Mouse (Mus musculus) erythroblast, embryonic 14.5 days (primary cell): ENCODE measurements around the gene Etv3. TPM values are rescaled to one million over a fixed set of nuclear protein-coding genes. Genes with fewer than 3 reads are reported as not detected.

ENCODE experiments used
- H3K27me3 ChIP-seq: 2 replicates; pipeline ENCODE4 v1.6.1; 2012; ENCODE audit warnings: inconsistent platforms; ENCODE audit not compliant: control insufficient read depth
- H3K36me3 ChIP-seq: 2 replicates; pipeline ENCODE4 v1.6.1; 2012; ENCODE audit warnings: mild to moderate bottlenecking, inconsistent platforms; ENCODE audit not compliant: control insufficient read depth
- H3K4me1 ChIP-seq: 2 replicates; pipeline ENCODE4 v1.6.1; 2012; ENCODE audit warnings: inconsistent platforms; ENCODE audit not compliant: control insufficient read depth
- H3K4me3 ChIP-seq: replicated peaks from 2 replicates; pipeline ENCODE3; 2012; ENCODE audit warnings: moderate library complexity, mild to moderate bottlenecking, inconsistent platforms
- H3K9me3 ChIP-seq: 2 replicates; pipeline ENCODE4 v1.6.1; 2012; ENCODE audit warnings: low read length, inconsistent platforms, mixed read lengths; ENCODE audit not compliant: control insufficient read depth
- GATA1 ChIP-seq: IDR thresholded peaks from 2 replicates; pipeline ENCODE4 v1.6.1; 2012; ENCODE audit warnings: low read length, inconsistent platforms, mixed read lengths
- TAL1 ChIP-seq: IDR thresholded peaks from 3 replicates; pipeline ENCODE4 v1.6.1; 2012; ENCODE audit warnings: low read length, inconsistent platforms, mixed read lengths
- polyA plus RNA-seq: library from polyadenylated mRNA; stranded (reverse); fragments of >175 nt; gene quantifications from 2 replicates; pipeline ENCODE4 v1.2.3, GENCODE M21; 2012

Gene Etv3
- polyA plus RNA-seq, 1 experiment: 0.13 TPM

DNA sequence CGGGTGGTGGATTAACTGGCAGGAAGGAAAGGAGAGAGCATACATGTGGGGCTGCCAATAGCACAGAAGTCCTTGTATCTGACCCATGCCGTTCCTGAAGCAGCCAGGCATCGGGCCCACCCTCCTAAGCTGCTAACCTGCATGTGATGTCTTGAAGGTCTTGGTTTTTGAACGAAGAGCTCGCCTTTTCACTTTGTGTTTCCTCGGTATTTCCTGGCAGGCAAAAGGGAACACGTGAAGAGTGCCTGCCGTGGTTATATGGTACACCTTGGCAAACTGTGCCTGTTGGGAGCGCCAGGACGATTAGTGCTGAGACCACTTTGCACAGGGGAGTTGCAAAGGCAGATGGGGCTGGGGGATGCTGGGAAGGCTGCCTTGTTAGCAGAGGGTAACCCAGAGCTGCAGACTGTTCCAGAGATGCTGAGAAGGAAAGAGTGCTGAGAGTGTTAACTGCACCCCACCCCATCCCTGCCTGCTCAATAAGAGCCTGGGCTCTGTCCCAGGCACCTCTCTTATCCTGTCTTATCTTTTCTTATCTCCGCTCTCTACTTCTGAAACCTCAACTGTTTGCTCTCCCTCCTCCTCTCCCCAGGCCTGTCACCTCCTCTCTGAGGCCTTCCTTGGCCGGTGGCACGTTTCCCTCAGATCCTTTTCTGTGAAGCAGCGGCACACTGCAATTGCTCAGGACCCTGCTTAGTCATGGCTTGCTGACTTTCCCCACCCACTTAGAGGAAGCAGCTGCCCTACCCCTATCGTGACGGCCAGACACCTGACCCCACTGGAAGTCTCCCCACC lies 13.0 kb upstream of the Etv3 start:
- Histone ChIP-seq H3K27me3 (no peaks in the 10 kb centered on the region), H3K36me3 (no peaks in the 10 kb centered on the region), H3K9me3 (no peaks in the 10 kb centered on the region), H3K4me1 (peaks cover 12% of the 10 kb centered on the region), H3K4me3 (no peak overlapping the region)
- TF ChIP-seq GATA1 (no peak), TAL1 (no peak)

DNA sequence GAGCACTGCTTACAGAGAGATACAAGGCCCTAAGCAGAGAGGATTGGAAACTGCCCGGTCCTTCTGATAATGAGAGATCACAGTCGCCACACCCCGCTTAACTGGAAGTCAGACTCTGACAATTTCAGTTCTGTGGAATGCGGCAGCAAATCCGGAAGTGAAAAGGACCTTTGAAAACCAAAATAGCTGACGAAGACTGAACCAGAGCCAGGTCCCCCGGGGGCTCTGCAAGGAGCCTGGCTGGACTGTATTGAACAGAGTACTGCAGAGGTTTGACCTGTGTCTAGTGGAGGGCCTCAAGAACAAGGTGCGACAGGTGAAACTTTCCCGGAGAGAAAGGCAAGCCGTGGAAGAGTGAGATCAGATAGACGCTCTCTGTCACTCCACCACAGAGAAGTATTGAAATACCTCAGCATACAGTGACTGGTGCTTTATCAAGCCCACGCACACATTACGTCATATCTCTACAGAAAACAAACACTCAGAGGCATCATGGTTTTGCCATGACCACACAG lies 9.6 kb upstream of the Etv3 start:
- Histone ChIP-seq H3K4me1 (peaks cover 12% of the 10 kb centered on the region), H3K36me3 (no peaks in the 10 kb centered on the region), H3K9me3 (no peaks in the 10 kb centered on the region), H3K27me3 (peaks cover 8% of the 10 kb centered on the region), H3K4me3 (no peak overlapping the region)
- TF ChIP-seq GATA1 (no peak), TAL1 (no peak)

DNA sequence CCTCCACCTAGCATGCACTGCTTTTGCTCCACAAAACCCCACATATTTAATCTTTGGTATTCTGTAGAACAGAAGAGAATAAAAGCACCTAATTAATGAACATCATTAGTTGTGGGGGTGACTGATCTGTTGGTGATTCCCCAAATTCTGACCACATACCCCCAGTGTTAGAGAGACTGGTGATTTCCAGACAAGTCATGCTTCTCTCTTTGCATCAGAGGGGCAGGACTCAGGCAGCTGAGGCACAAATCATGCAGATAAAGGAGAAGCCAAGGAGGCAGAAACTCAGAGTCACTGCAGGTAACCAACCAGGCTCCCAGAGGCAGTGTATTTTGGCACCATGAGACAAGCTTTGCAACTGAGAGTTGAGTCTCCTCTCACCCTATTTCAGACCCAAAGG lies 6.8 kb upstream of the Etv3 start:
- Histone ChIP-seq H3K9me3 (no peaks in the 10 kb centered on the region), H3K4me3 (no peak overlapping the region), H3K27me3 (peaks cover 12% of the 10 kb centered on the region), H3K36me3 (no peaks in the 10 kb centered on the region), H3K4me1 (peaks cover 5% of the 10 kb centered on the region)
- TF ChIP-seq GATA1 (no peak), TAL1 (no peak)

DNA sequence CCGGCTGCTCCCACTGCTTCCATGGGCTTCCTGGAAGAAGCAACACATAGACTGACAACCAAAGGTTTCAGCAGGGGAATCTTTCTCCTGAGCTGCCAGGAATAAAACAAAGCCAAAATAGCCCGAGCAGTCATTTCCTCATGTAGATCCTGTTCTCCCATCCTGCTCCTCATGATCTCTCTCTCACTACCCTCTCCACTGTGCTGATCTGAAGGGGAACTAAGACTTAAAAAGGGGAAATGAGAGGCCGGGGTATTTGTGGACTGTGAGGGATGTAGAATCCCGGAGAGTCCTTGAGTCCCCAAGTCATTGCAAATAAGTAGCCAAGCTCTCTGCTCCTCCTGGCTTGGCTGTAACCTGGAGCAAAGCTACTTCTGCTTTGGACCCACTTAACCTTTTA lies 4.1 kb upstream of the Etv3 start:
- Histone ChIP-seq H3K9me3 (no peaks in the 10 kb centered on the region), H3K4me3 (no peak overlapping the region), H3K27me3 (peaks cover 12% of the 10 kb centered on the region), H3K36me3 (no peaks in the 10 kb centered on the region), H3K4me1 (peaks cover 15% of the 10 kb centered on the region)
- no peak for TF ChIP-seq GATA1
- no peak for TF ChIP-seq TAL1

DNA sequence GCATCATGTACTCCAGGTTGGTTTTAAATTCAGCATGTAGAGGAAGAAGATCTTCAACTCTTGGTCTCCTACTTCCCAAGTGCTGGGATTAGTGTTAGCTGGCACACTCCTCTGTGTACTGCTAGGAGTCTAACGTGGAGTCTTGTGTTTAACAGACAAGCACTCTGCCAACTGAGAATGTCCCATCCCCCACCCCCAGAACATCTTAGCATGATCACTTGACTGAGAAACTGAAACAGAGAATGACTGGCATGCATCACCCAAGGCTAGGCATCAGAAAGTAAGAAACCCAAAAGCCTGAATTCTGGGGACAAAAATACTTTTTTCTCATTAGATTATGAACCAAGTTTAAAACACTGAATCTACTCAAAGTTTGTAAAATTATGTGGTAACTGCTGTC lies 3.4 kb upstream of the Etv3 start:
- peaks cover 22% of the 10 kb centered on the region for H3K4me1 ChIP-seq
- no peaks in the 10 kb centered on the region for H3K36me3 ChIP-seq
- no peak for TF ChIP-seq GATA1
- no peaks in the 10 kb centered on the region for H3K9me3 ChIP-seq
- peaks cover 12% of the 10 kb centered on the region for H3K27me3 ChIP-seq
- no peak overlapping the region for H3K4me3 ChIP-seq

DNA sequence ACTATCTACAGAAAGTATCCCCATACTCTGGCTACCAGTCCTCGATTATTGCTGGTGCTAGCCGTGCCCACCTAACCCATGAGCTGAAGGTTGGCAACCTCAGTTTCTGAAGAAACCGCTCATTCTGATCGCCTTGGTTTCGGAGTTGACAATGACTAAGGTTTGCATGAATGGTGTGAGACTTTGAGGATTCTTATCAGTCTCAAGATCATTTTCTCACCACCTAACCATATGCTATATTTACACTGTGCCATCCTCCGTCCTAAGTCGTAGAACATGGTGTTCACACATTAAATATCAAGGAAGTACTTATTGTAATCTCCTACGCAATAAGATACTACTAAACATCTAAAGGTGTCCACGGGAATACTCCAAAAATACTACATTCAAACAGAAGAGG lies 1.5 kb upstream of the Etv3 start:
- Histone ChIP-seq H3K27me3 (peaks cover 8% of the 10 kb centered on the region; the same call in 1 of the 2 replicates), H3K36me3 (peaks cover 16% of the 10 kb centered on the region), H3K4me1 (peaks cover 27% of the 10 kb centered on the region), H3K9me3 (no peaks in the 10 kb centered on the region), H3K4me3 (no peak overlapping the region)
- TF ChIP-seq GATA1: no peak
- no peak for TF ChIP-seq TAL1

DNA sequence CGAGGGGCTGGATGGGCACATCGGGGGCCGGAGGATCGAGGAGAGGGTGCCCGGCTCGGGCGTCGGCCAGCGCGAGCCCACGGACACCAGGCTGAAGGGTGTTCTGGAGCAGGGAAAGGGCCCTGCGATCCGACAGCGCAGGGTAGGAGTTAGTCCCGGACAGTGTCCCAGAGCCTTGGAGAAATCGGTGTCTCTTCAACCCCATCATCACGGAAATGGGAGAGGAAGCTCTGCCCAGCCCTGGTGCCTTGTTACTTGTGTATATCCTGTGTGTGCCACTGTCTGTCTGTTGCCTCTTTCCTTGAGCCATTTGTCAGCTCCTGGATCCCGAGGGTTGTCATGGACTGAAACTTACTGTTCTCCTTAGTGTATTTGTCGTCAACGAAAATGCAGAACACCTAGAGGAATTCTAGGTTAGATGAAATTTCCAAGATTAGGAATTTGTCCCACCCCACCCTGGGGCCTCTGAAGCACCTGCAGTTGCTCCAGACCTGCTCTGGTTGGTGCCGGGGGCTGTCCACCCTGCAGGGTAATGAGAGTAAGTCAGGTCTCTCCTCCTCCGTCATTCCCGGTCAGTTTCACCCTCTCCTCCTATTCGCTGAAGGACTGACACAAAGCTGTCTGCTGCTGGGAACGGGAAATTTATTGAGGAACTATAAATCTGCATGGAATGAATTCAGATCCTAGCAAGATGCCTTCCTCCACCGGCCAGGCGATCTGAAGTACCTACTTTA lies 797 bp downstream of the Etv3 start:
- Histone ChIP-seq H3K36me3 (peaks cover 37% of the 10 kb centered on the region), H3K4me1 (peaks cover 27% of the 10 kb centered on the region), H3K27me3 (peaks cover 4% of the 10 kb centered on the region; the same call in 1 of the 2 replicates), H3K4me3 (peak overlapping the region; percentile 77), H3K9me3 (no peaks in the 10 kb centered on the region)
- TF ChIP-seq GATA1 (no peak), TAL1 (no peak)

DNA sequence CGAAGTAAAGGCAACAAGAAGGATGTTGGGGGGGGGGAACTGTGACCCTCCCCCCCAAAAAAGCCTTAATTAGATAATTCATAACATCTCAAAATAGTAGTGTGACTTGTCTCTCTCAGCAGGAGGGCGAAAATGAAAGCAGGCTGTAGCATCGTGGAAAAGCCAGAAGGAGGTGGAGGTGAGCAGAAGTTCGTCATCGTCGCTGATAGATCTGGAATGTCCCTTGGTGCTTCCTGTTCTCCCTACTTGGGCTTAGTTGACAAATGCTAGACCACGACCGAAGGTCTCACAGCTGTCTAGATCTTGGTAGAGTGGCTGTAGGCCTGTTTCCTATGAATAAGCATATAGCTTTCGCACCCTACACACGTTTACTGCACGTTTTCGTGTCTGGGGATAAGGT lies 1.9 kb downstream of the Etv3 start:
- Histone ChIP-seq H3K27me3 (peaks cover 4% of the 10 kb centered on the region; the same call in 1 of the 2 replicates), H3K4me3 (no peak overlapping the region), H3K9me3 (no peaks in the 10 kb centered on the region), H3K36me3 (peaks cover 44% of the 10 kb centered on the region), H3K4me1 (peaks cover 27% of the 10 kb centered on the region)
- TF ChIP-seq TAL1 (no peak), GATA1 (no peak)

DNA sequence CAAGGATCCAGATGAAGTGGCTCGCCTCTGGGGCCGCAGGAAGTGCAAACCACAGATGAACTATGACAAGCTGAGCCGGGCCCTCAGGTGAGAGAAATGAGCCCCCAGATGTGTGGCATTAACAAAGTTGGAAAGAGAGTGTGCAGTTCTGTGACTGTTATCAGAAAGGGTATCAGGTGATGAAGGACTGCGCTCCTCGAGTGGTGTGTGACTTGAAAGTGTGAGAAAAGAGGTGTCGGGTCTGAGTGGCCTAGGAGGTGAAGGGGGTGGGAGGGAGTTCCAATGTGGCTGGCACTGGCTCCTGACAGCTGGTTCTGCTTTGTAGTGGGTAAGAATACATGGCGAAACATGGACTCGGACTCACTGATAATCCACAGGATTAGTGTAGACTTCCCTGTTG lies 2.8 kb downstream of the Etv3 start:
- Histone ChIP-seq H3K36me3 (peaks cover 49% of the 10 kb centered on the region), H3K27me3 (no peaks in the 10 kb centered on the region), H3K9me3 (no peaks in the 10 kb centered on the region), H3K4me1 (peaks cover 27% of the 10 kb centered on the region), H3K4me3 (no peak overlapping the region)
- no peak for TF ChIP-seq TAL1
- no peak for TF ChIP-seq GATA1
